Mouse (Mus musculus): ENCODE measurements at regions not wholly inside any gene's neighbourhood (a gene's known extent, or its start where the extent isn't known, plus 50 kb on each side); places are given as distances from the start of the nearest gene placed in this dataset.

DNA sequence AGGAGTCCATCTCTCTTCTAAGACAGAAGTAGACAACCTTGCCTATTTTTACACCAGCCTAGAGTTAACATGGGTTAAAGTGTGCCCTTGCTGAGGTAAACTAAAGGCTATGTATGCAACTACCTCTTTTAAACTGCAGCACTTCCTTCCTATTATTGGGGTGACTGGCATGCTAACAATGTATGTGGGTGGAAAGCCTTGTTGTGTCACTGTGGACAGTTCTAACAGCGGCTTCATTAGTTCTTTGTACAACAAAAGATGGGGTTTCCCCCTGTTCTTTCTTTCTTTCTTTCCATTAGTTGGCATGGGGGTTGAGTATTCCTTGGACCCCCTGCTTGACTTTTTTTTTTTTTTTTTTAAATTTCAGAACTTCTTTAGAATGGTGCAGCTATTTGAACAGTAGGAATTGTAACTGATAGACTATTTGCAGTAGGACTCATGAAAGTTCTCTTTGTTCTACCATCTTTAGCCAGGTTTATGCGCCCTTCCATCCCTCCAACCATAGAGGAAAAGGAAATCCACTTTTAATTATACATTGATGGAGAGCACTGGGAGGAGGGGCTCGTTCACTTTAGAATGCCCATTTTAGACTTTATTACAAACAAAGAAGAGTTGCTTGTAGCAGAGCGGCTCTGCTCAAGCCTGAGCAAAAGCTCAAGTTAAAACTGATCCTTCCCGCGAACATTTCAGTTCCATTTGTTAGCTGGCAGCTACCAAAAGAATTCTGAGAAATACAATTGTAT lies 523.9 kb upstream of the Zic4 start:
- TF ChIP-seq CTCF (conservative IDR thresholded peaks at IDR 0.05; ENCODE audit: low read length) (no peak), POU5F1 (IDR thresholded peaks at IDR 0.05; ENCODE audit: borderline replicate concordance, low read length) (no peak), NANOG (IDR thresholded peaks at IDR 0.05; ENCODE audit: borderline replicate concordance, low read length) (no peak)

Data from E14TG2a.4 (cell line).